Mouse (Mus musculus): ENCODE data around the gene Slc1a5.
A peak's percentile ranks its signal among the peaks of the same experiment; 100 is the strongest.

The Slc1a5 gene

GRCm38 (mm10) chr7:16775888-16776287 is 5.3 kb upstream of the Slc1a5 start:
- Histone ChIP-seq H3K36me3 (ENCODE audit: insufficient read depth, low read length) (no peaks in the 10 kb centered on the region), H3K27me3 (ENCODE audit: insufficient read depth, low read length) (peaks cover 8% of the 10 kb centered on the region; the same call in 1 of the 2 replicates), H3K4me3 (replicated peaks; ENCODE audit: low read length) (no peak overlapping the region), H3K9me3 (ENCODE audit: low read length) (peaks cover 4% of the 10 kb centered on the region), H3K4me1 (replicated peaks; ENCODE audit: low read depth, low read length) (peaks cover 32% of the 10 kb centered on the region)
- no peak for TF ChIP-seq POU5F1 (IDR thresholded peaks at IDR 0.05; ENCODE audit: borderline replicate concordance, low read length)
- no peak for TF ChIP-seq NANOG (IDR thresholded peaks at IDR 0.05; ENCODE audit: borderline replicate concordance, low read length)
- TF ChIP-seq CTCF (conservative IDR thresholded peaks at IDR 0.05; ENCODE audit: low read length): no peak

GRCm38 (mm10) chr7:16780076-16780475 is 1.1 kb upstream of the Slc1a5 start:
- Histone ChIP-seq H3K27me3 (ENCODE audit: insufficient read depth, low read length) (peaks cover 5% of the 10 kb centered on the region; the same call in 1 of the 2 replicates), H3K4me3 (replicated peaks; ENCODE audit: low read length) (peak overlapping the region; percentile 67), H3K36me3 (ENCODE audit: insufficient read depth, low read length) (peaks cover 20% of the 10 kb centered on the region), H3K4me1 (replicated peaks; ENCODE audit: low read depth, low read length) (peaks cover 48% of the 10 kb centered on the region), H3K9me3 (ENCODE audit: low read length) (peaks cover 4% of the 10 kb centered on the region)
- no peak for TF ChIP-seq CTCF (conservative IDR thresholded peaks at IDR 0.05; ENCODE audit: low read length)
- no peak for TF ChIP-seq NANOG (IDR thresholded peaks at IDR 0.05; ENCODE audit: borderline replicate concordance, low read length)
- no peak for TF ChIP-seq POU5F1 (IDR thresholded peaks at IDR 0.05; ENCODE audit: borderline replicate concordance, low read length)

- Histone ChIP-seq H3K4me1 (replicated peaks; ENCODE audit: low read depth, low read length) (peaks cover 60% of the 10 kb centered on the region), H3K4me3 (replicated peaks; ENCODE audit: low read length) (peak overlapping the region; percentile 93), H3K9me3 (ENCODE audit: low read length) (peaks cover 4% of the 10 kb centered on the region), H3K27me3 (ENCODE audit: insufficient read depth, low read length) (no peaks in the 10 kb centered on the region), H3K36me3 (ENCODE audit: insufficient read depth, low read length) (peaks cover 34% of the 10 kb centered on the region)
- TF ChIP-seq NANOG (IDR thresholded peaks at IDR 0.05; ENCODE audit: borderline replicate concordance, low read length) (no peak), CTCF (conservative IDR thresholded peaks at IDR 0.05; ENCODE audit: low read length) (no peak), POU5F1 (IDR thresholded peaks at IDR 0.05; ENCODE audit: borderline replicate concordance, low read length) (no peak)
Measured at GRCm38 (mm10) chr7:16781555-16781815, 345 bp downstream of the Slc1a5 start.

- TF ChIP-seq NANOG (IDR thresholded peaks at IDR 0.05; ENCODE audit: borderline replicate concordance, low read length): no peak
- no peak for TF ChIP-seq CTCF (conservative IDR thresholded peaks at IDR 0.05; ENCODE audit: low read length)
- no peak for TF ChIP-seq POU5F1 (IDR thresholded peaks at IDR 0.05; ENCODE audit: borderline replicate concordance, low read length)
- H3K9me3 ChIP-seq (ENCODE audit: low read length): peaks cover 4% of the 10 kb centered on the region
Measured at GRCm38 (mm10) chr7:16781816-16782554, 845 bp downstream of the Slc1a5 start.

GRCm38 (mm10) chr7:16782555-16783125 is 1.5 kb downstream of the Slc1a5 start:
- Histone ChIP-seq H3K4me1 (replicated peaks; ENCODE audit: low read depth, low read length) (peaks cover 65% of the 10 kb centered on the region), H3K36me3 (ENCODE audit: insufficient read depth, low read length) (peaks cover 45% of the 10 kb centered on the region), H3K27me3 (ENCODE audit: insufficient read depth, low read length) (no peaks in the 10 kb centered on the region), H3K9me3 (ENCODE audit: low read length) (no peaks in the 10 kb centered on the region), H3K4me3 (replicated peaks; ENCODE audit: low read length) (peak overlapping the region; percentile 93)
- no peak for TF ChIP-seq NANOG (IDR thresholded peaks at IDR 0.05; ENCODE audit: borderline replicate concordance, low read length)
- TF ChIP-seq CTCF (conservative IDR thresholded peaks at IDR 0.05; ENCODE audit: low read length): no peak
- TF ChIP-seq POU5F1 (IDR thresholded peaks at IDR 0.05; ENCODE audit: borderline replicate concordance, low read length): no peak

More at GRCm38 (mm10) chr7:16781816-16782554, 845 bp downstream of the Slc1a5 start:
- peak overlapping the region; percentile 93 for H3K4me3 ChIP-seq (replicated peaks; ENCODE audit: low read length)
- peaks cover 39% of the 10 kb centered on the region for H3K36me3 ChIP-seq (ENCODE audit: insufficient read depth, low read length)
- no peaks in the 10 kb centered on the region for H3K27me3 ChIP-seq (ENCODE audit: insufficient read depth, low read length)
- peaks cover 64% of the 10 kb centered on the region for H3K4me1 ChIP-seq (replicated peaks; ENCODE audit: low read depth, low read length)

- TF ChIP-seq CTCF (conservative IDR thresholded peaks at IDR 0.05; ENCODE audit: low read length) (no peak), POU5F1 (IDR thresholded peaks at IDR 0.05; ENCODE audit: borderline replicate concordance, low read length) (no peak), NANOG (IDR thresholded peaks at IDR 0.05; ENCODE audit: borderline replicate concordance, low read length) (no peak)
- Histone ChIP-seq H3K9me3 (ENCODE audit: low read length) (no peaks in the 10 kb centered on the region), H3K4me1 (replicated peaks; ENCODE audit: low read depth, low read length) (peaks cover 71% of the 10 kb centered on the region), H3K36me3 (ENCODE audit: insufficient read depth, low read length) (peaks cover 52% of the 10 kb centered on the region), H3K27me3 (ENCODE audit: insufficient read depth, low read length) (no peaks in the 10 kb centered on the region), H3K4me3 (replicated peaks; ENCODE audit: low read length) (peak overlapping the region; percentile 93)
Measured at GRCm38 (mm10) chr7:16783224-16783688, 2.1 kb downstream of the Slc1a5 start.

- Histone ChIP-seq H3K36me3 (ENCODE audit: insufficient read depth, low read length) (peaks cover 55% of the 10 kb centered on the region), H3K27me3 (ENCODE audit: insufficient read depth, low read length) (no peaks in the 10 kb centered on the region), H3K4me1 (replicated peaks; ENCODE audit: low read depth, low read length) (peaks cover 68% of the 10 kb centered on the region), H3K4me3 (replicated peaks; ENCODE audit: low read length) (peak overlapping the region; percentile 93), H3K9me3 (ENCODE audit: low read length) (no peaks in the 10 kb centered on the region)
- TF ChIP-seq CTCF (conservative IDR thresholded peaks at IDR 0.05; ENCODE audit: low read length) (no peak), POU5F1 (IDR thresholded peaks at IDR 0.05; ENCODE audit: borderline replicate concordance, low read length) (no peak), NANOG (IDR thresholded peaks at IDR 0.05; ENCODE audit: borderline replicate concordance, low read length) (no peak)
Measured at GRCm38 (mm10) chr7:16783758-16784415, 2.7 kb downstream of the Slc1a5 start.

- Histone ChIP-seq H3K9me3 (ENCODE audit: low read length) (no peaks in the 10 kb centered on the region), H3K4me1 (replicated peaks; ENCODE audit: low read depth, low read length) (peaks cover 62% of the 10 kb centered on the region), H3K36me3 (ENCODE audit: insufficient read depth, low read length) (peaks cover 61% of the 10 kb centered on the region), H3K27me3 (ENCODE audit: insufficient read depth, low read length) (no peaks in the 10 kb centered on the region), H3K4me3 (replicated peaks; ENCODE audit: low read length) (peak overlapping the region; percentile 93)
- no peak for TF ChIP-seq CTCF (conservative IDR thresholded peaks at IDR 0.05; ENCODE audit: low read length)
- TF ChIP-seq NANOG (IDR thresholded peaks at IDR 0.05; ENCODE audit: borderline replicate concordance, low read length): no peak
- no peak for TF ChIP-seq POU5F1 (IDR thresholded peaks at IDR 0.05; ENCODE audit: borderline replicate concordance, low read length)
Measured at GRCm38 (mm10) chr7:16784498-16784976, 3.4 kb downstream of the Slc1a5 start.
